Mouse (Mus musculus): ENCODE data around the gene Dbi.

The Dbi gene

DNA sequence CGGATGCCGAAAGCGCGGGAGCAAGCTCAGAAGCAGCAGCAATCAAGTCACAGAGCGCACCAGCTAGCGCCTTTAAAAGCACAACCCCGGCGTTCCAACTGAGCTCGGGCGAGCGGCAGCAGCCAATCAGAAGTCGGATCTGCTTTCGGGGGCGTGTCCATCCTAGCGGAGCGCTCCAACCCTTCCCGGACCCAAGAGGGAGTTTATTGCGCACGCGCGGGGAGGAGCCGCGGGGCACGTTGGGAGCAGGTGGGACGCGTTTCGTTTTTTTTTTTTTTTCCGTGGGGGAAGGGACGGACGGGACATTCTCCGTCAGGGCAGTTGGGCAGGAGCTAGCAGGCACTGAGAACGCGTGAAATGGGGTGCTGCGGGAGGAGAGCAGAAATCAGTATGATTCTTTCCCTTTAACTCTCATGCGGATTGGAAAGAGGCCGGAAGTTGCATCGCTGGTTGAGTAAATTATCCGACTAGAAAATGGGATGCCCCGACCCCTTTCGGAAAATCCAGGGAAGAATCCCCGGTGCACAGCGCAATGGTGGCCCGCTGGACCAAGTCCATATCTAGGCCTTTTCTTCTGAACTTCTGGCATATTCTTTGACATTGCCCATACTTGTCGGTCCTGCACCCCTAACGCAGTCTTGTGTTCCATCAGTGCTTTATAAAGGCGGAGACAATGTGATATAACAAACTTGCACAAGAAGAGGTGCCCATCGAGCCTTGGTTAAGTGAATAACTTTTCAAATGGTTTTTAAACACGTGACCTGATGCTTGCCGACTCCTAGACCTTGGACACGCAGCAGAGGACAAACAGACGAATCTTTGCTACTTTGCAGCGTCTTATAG is at the start of gene Dbi, which contains the start of gene 3110009E18Rik:
Dbi (minus strand) TSS at position 110 of the 843 bp plus-strand sequence.
3110009E18Rik (plus strand) TSS at position 219 of the 843 bp plus-strand sequence.
- DNase-seq (ENCODE audit: low read depth, low spot score), result peak; percentile 99

DNA sequence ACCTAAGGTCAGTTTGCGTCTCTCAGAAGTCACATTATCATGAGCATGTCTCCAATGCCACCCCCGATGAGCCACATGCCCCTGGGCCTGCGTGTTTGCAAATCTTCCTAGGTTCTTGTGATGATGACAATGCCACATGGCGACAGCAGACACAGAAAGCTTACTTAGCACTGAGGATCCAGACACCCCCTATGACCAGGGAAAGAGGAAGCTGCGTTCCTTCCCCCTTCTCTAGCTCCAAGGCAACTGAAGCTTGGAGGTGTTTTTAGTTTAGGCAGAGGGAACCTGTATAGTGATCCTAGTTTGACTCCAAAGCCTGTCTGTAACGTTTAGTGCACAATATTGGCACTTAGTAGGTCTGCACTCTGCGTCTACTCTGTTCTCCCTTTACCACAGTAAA is 49.4 kb upstream of the Dbi start:
- DNase-seq (ENCODE audit: low read depth, low spot score), result no peak

GRCm38 (mm10) chr1:120168674-120169073 is 47.8 kb upstream of the Dbi start:
- no peak for DNase-seq (ENCODE audit: low read depth, low spot score)

DNA sequence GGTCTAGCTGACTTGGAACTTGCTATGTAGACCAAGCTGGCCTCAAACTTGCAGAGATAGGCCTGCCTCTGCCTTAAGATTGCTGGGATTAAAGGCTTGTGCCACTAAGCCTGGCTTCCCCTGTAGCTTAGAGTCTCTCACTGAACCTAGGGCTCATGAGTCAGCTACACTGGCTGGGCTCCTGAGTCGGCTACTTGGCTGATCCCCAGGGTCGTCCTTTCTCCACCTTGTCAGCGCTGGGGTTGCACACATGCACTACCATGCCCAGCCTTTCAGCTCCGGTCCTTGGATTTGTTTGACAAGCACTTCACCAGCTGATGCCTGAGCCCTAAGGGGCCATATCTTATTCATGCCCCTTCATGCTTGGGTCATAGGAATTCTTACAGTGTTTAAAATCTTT is 47.1 kb upstream of the Dbi start:
- DNase-seq (ENCODE audit: low read depth, low spot score), result no peak

DNA sequence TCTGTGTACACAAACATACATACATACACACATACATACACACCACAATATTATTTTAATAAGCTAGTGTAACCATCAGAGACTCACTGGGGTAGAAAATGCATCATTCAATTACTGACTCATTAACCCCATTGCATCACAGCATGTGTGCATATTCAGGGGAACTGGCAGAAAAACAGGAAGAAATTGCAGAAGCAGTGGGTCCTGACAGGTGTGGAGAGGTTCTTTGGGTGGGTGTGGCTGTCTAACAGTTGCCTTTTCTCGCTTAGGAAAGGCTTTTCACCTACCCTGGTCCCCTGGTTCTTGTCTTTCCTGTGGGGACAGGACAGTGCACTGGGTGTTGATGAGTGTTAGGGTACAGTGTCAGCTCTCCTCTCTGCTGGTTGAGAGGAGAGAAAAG is 41.7 kb upstream of the Dbi start:
- no peak for DNase-seq (ENCODE audit: low read depth, low spot score)

DNA sequence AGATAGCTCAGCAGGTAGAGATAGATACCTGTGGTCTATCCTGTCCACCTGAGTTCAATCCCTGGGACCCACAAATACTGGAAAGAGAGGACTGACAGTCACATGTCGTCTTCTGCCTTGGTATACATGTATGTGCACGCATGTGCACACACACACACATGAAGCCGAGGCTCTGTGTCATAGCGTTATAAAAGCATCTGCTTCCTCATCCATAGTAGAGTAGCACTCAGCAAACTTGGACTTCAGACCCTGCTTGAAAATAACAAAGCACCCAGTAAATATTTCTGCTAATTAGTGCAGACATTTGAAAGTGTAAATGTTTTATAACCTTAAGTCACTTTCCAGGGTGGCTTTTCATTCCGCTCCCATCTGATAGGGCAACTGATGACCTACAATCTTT is 40.6 kb upstream of the Dbi start:
- no peak for DNase-seq (ENCODE audit: low read depth, low spot score)

GRCm38 (mm10) chr1:120158474-120159127 is 37.7 kb upstream of the Dbi start:
- no peak for DNase-seq (ENCODE audit: low read depth, low spot score)

- DNase-seq (ENCODE audit: low read depth, low spot score), result peak; percentile 47
Measured at GRCm38 (mm10) chr1:120155325-120155724, 34.4 kb upstream of the Dbi start.

DNA sequence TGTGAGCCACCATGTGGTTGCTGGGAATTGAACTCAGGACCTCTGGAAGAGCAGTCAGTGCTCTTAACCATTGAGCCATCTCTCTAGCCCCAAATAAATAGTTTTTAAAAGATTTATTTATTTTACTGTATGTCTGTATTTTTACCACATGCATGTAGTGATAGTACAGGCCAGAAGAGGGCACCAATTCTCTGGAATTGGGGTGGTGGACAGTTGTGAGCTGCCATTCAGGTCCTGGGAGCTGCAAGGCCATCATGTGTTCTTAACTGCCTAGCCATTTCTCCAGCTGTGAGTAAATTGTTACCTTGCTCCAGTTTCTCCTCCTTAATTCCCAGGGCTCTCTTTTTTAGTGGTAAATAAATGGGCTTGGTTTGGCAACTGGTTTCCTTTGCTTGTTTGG is 33.4 kb upstream of the Dbi start:
- DNase-seq (ENCODE audit: low read depth, low spot score), result peak; percentile 56

DNA sequence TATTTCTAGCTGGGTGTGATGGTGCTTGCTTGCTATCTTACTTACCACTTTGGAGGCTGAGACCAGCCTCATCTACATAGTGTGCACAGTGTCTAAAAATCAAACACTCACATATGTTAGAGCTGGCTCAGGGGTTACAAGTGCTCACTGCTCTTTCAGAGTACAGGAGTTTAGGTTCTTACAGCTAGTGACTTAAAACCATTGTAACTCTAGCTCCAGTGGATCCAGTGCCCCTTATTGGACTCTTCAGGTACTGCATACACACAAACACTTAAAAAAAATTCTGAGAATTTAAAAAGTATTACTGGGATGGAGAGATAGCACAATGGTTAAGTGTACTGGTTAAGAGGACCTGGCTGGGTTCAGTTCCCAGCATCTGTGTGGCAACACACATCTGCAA is 26.1 kb upstream of the Dbi start:
- peak; percentile 56 for DNase-seq (ENCODE audit: low read depth, low spot score)

GRCm38 (mm10) chr1:120145527-120146216 is 24.8 kb upstream of the Dbi start:
- no peak for DNase-seq (ENCODE audit: low read depth, low spot score)

GRCm38 (mm10) chr1:120142551-120142950 is 21.7 kb upstream of the Dbi start:
- DNase-seq (ENCODE audit: low read depth, low spot score), result peak; percentile 85

DNA sequence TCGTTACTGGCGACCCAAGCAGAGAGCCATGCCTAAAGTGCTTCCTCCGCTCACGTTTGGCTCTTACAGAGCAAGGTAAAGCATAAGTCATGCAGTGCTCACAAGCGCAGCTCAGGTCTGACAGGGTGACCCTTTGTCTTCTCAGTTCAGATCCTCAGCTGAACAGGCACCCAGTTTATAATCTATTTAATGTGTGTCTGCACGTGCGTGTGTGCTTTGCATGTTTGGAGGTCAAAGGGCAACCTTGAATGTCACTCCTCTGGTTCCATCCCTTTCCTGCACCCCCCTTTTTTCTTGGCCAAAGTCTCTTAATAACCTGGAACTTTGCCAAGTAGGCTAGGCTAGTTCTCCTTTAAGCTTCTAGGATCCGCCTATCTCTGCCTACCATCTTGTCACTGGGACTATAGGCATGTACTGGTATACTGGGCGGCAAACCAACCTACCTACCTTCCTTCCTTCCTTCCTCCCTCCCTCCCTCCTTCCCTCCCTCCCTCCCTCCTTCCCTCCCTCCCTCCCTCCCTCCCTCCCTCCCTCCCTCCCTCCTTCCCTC is 19.3 kb upstream of the Dbi start:
- DNase-seq (ENCODE audit: low read depth, low spot score), result no peak

DNA sequence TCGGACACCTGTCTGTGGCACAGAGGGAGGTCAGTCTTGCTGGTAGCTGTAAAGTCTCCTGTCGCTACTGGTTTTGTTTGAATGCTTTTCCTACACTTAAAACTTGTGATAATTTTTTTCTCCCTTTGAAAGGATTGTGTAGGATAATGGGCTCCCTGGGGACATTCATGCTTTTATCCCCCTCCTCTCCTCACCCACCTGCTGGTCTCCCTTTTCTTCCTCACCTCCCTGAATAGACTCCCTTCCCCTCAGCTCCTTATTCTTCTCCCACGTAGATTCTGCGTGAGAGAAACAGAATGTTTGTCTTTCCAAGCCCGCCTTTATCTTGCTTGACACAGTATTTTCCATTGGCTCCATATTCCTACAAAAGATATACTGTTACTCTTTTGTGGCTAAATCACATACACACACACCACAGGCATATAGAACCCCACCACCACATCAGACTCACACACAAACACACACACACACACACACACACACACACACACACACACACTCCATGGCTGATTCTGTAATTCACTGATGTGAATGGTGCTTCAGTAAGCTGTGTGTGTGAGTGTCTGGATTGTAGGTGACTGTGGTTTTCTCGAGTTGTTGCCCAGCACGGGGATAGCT is 18.2 kb upstream of the Dbi start:
- DNase-seq (ENCODE audit: low read depth, low spot score), result no peak

DNA sequence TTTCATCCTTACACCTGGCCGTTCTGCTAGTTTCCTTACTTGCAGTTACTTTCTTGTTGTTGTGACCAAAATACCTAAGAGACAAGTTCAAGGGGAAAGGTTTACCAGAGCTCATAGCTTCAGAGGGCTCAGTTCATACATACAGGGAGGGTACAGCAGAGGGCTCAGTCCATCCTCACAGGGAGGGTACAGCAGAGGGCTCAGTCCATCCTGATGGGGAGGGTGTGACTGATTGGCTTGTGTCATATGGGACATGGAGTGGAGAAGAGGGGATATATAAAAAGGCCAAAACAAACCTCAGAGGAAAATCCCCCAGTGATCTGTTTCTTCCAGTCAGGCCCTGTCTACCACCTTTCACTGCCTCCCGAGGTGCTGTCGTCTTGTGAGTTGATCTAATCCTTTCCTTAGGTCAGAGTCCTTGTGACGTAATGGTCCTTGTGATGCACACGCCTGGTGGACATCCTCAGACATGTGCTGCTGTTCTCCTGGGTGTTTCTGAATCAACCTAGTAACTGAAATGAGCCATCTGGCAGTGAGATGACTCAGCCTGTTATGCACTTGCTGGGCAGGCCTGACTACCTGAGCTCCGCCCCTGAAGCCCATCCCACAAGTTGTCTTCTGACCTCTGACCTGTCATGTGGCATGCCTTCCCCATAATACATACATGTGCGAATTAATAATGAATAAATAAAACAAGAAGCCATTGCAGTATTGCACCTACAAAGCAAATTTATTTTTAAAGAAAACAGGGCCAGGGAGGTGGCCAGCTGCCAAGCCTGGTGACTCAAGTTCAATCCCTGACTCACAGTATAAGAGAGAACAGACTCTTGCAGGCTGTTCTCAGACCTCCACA is 15.3 kb upstream of the Dbi start:
- peak; percentile 94 for DNase-seq (ENCODE audit: low read depth, low spot score)

- peak; percentile 52 for DNase-seq (ENCODE audit: low read depth, low spot score)
Measured at GRCm38 (mm10) chr1:120132376-120132775, 11.5 kb upstream of the Dbi start.

GRCm38 (mm10) chr1:120126318-120126717 is 5.4 kb upstream of the Dbi start:
- no peak for DNase-seq (ENCODE audit: low read depth, low spot score)

DNA sequence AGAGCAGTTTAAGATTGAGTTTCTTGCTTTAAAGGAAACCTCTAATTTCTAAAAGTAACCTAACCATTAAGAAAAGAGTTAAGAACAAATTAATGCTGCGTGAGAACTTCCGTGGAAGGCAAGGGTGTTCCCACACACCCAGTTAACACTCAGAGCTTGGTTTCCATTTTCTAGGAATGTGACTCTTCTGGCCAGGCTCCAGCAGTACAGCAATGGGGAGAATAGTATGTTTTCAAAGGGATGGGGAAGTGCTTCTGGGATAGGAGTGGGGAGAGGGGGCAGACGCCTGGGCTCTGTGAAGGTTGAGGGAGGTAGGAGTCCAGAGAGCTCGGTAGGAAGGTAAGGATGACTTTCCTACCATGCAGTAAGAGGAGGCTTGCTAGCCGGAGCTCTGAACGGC is 4.6 kb upstream of the Dbi start:
- peak; percentile 31 for DNase-seq (ENCODE audit: low read depth, low spot score)

DNA sequence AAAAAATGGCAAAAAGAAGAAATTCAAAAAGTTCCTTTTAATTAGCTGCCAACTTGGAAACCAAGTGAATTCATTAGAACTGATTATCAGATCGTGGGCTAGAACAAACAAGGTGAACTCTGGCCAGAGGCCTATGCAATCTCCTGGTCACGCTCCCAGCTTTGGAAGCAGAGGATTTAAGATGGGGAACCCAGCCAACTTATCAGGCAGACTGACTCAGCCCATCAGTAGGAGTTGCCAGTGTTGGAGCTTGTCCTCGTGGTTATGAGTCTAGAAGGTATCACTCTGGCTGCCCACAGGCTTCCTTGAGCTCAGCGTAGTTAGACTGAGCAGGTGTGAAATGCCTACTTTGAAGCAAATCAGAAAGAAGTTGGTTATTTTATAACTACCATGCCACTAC is 4.0 kb upstream of the Dbi start:
- DNase-seq (ENCODE audit: low read depth, low spot score), result peak; percentile 60

GRCm38 (mm10) chr1:120122634-120123383 is 1.9 kb upstream of the Dbi start:
- DNase-seq (ENCODE audit: low read depth, low spot score), result no peak
